Mouse (Mus musculus) mouse trophoblast stem cell (cell line): ENCODE results near the gene Ica1l.

Experiments used
- in situ Hi-C, 2 experiments: fragments of 300-500 bp; cut with MseI, MboI; formaldehyde crosslinking; loops; 2 replicates in 1 of 2; 3 replicates in 1 of 2; pipeline ENCODE4 v1.15.1; 2025

Ica1l gene

GRCm38 (mm10) chr1:59966171-59966785, 76.7 kb downstream of the Ica1l start:
- in situ Hi-C loops = loop anchor here in 1 of 2 experiments (10.0 kb wide), 1 partner anchor 81 kb away; no protein-coding TSS in a partner anchor

DNA sequence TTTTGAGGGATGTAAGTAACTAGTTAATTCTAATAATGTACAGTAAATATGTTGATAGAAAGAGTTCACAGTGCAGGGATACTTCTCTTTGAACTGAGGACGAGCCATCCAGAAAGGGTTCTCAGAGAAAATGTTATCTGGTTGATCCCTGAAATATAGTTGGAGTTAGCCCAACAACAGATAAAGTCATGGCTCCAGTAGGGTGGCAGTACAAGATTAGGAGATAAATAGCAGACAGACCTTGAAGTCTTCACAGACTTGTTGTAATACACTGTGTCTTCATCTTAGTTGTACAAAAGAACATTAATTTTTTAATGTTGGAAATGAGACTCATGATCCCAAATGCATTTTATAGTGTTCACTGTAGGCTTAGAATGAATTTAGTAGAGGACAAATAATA, 83.0 kb downstream of the Ica1l start:
- in situ Hi-C loops = loop anchor here in 1 of 2 experiments (10.0 kb wide), 1 partner anchor 75 kb away; no protein-coding TSS in a partner anchor

GRCm38 (mm10) chr1:59957206-59957605, 85.8 kb downstream of the Ica1l start:
- in situ Hi-C loops = no loop called here

DNA sequence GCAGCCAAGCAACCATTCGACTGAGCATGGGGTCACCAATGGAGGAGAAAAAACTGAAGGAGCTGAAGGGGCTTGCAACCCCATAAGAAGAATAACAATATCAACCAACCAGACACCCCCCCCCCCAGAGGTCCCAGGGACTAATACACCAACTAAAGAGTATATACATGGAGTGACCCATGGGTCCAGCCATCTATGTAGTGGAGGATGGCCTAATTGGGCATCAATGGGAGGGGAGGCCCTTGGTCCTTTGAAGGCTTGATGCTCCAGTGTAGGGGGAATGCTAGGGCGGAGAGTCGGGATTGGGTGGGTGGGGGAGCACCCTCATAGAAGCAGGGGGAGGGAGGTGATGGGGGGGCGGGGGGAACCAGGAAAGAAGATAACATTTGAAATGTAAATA, 95.5 kb downstream of the Ica1l start:
- in situ Hi-C loops = no loop called here

GRCm38 (mm10) chr1:59945969-59946368, 97.0 kb downstream of the Ica1l start:
- in situ Hi-C loops = no loop called here

DNA sequence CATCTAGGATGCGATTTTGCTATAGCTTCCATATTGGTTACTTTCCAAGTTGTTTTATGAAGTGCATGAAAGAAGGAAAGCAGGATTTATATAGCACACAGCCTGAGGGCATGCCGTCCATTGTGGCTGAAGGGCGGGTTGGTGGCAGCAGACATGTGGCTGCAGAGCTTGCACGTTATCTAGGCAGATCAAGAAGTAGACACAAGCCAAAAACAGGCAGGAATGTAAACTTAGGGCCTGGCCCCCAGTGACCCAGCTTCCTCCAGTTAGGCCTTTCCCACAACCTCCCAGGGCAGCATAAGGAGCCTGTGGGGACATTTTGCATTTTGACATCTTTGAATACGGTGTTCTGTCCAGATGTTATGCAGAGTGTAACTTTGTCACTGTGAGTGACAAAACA, 99.2 kb downstream of the Ica1l start:
- in situ Hi-C loops = no loop called here

DNA sequence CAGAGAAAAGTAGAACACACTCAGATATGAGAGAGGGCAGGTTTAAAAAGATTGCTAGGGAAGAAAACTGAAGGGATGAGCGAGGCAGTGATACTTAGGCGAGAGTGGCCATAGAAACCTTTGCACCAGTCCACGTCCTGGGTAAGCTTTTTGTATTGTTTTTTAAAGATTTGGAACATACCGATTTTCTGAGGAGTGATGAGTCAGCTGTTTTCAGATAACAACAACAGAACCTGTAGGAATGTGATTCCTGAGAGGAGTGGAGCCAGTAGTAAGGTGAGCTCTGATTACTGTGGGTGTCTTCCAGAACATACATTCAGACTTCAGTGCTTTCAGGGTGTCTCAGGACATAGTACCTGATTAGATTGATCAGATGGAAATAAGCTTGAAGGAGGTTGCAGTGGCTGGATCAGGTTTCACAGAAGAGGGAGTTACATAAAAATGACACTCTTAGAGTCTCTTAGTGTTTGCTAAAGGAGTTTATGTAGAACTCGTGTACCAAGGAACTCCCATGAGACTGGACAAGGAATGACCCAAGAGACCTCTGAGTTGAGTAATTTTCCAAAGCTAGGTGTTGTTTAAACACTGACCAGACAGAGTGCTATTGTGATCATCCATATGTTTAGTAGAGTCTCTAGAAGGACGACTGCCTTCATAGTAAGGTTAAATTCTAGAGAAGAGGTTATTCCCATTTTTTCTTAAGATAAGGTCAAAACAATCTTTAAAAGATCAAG, 100.8 kb downstream of the Ica1l start:
- in situ Hi-C loops = no loop called here

GRCm38 (mm10) chr1:59941063-59941462, 101.9 kb downstream of the Ica1l start:
- in situ Hi-C loops = no loop called here

- in situ Hi-C loops = no loop called here
These were observed 110.0 kb downstream of the Ica1l start for GRCm38 (mm10) chr1:59932991-59933390.
